Mouse (Mus musculus): ENCODE results near the gene Rps12-ps3. TPM values are rescaled to one million over a fixed set of nuclear protein-coding genes. Genes with fewer than 3 reads are reported as not detected.

Gene Rps12-ps3
- polyA plus RNA-seq, 1 experiment from 2014 or later: 5.0 TPM

DNA sequence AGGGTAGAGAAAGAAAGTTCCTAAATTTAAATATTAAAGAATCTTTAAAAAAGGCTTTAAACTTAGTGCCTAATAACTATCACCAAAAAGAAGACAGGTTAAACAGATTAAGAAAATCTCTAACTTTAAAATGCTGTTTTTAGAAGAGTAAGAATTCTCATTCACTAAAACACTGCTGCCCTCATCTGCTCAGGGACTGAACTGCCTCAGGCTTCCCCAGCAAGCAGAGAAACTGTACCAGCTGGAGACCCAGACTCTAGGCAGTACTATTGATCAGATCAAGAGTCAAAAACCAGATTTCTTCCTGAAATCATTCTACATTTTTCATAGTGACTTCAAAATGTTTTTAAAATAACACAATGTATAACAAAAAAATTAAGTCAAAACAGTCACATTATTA is 5.5 kb upstream of the Rps12-ps3 start:
- H3K9ac ChIP-seq (replicated peaks; ENCODE audit: low read depth, low read length): no peak overlapping the region
- H3K9me3 ChIP-seq (ENCODE audit: control insufficient read depth, low read length): no peaks in the 10 kb centered on the region
- ATAC-seq (ENCODE audit: low read depth): no peak

DNA sequence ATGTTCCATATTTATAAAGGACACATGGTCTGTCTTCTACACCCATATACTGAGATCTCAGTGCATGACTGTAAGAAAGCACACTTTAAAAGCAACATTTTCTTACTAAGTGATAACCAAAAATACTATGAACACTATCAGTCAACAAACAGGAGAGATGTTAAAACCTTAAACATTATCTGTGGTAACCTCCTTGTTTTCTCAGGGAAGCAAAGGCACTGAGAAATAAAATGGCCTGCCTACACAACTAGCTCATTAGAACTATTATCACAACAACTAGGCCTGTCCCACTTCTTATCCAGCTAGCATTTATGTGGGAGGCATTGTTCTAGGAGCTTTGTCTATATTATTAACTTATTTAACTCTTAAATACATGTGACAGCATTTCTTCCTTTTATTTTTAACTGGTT is 8.7 kb downstream of the Rps12-ps3 start:
- H3K36me3 ChIP-seq (ENCODE audit: control insufficient read depth, insufficient read depth, low read length): no peaks in the 10 kb centered on the region
- no peak overlapping the region for H3K9ac ChIP-seq (replicated peaks; ENCODE audit: low read depth, low read length)
- no peak for ATAC-seq (ENCODE audit: low read depth)
- no peak overlapping the region for H3K4me3 ChIP-seq (ENCODE audit: low read depth, low read length)
- no peaks in the 10 kb centered on the region for H3K9me3 ChIP-seq (ENCODE audit: control insufficient read depth, low read length)
- no peaks in the 10 kb centered on the region for H3K27me3 ChIP-seq (ENCODE audit: control insufficient read depth, insufficient read depth, low read length)
- no peak overlapping the region for H3K4me2 ChIP-seq (ENCODE audit: low read depth, low read length)
- H3K4me1 ChIP-seq (ENCODE audit: control insufficient read depth, insufficient read depth, low read length): no peaks in the 10 kb centered on the region
- no peak overlapping the region for H3K27ac ChIP-seq (ENCODE audit: low read depth, low read length)

More for the DNA sequence above, 5.5 kb upstream of the Rps12-ps3 start:
- Histone ChIP-seq H3K4me3 (ENCODE audit: low read depth, low read length) (no peak overlapping the region), H3K4me1 (ENCODE audit: control insufficient read depth, insufficient read depth, low read length) (no peaks in the 10 kb centered on the region), H3K4me2 (ENCODE audit: low read depth, low read length) (no peak overlapping the region), H3K36me3 (ENCODE audit: control insufficient read depth, insufficient read depth, low read length) (no peaks in the 10 kb centered on the region), H3K27me3 (ENCODE audit: control insufficient read depth, insufficient read depth, low read length) (no peaks in the 10 kb centered on the region), H3K27ac (ENCODE audit: low read depth, low read length) (no peak overlapping the region)

DNA sequence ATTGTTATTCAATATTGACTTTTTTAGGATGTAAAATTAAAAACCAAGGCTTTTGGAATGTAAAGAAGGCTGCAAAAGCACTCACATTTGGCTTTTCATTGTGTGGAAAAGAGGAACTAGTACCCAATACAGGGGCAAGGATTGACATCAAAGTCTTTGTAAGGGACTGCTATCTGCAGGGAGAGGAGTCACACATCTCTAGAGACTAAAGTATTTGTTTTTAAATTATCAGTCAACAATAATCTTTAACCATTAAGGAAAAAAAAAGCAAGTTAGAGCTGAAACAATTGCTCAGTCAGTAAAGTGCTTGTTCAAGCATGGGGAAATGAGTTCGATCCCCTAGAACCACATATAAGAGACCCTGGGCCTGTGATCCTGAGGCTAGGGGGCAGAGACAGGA is 14.6 kb downstream of the Rps12-ps3 start:
- 95% methylated on average over 1 of the region's 1 CpGs for WGBS
- Histone ChIP-seq H3K27me3 (ENCODE audit: control insufficient read depth, insufficient read depth, low read length) (no peaks in the 10 kb centered on the region), H3K4me3 (ENCODE audit: low read depth, low read length) (no peak overlapping the region), H3K27ac (ENCODE audit: low read depth, low read length) (no peak overlapping the region), H3K9me3 (ENCODE audit: control insufficient read depth, low read length) (no peaks in the 10 kb centered on the region), H3K9ac (replicated peaks; ENCODE audit: low read depth, low read length) (no peak overlapping the region), H3K4me1 (ENCODE audit: control insufficient read depth, insufficient read depth, low read length) (peaks cover 7% of the 10 kb centered on the region), H3K4me2 (ENCODE audit: low read depth, low read length) (no peak overlapping the region), H3K36me3 (ENCODE audit: control insufficient read depth, insufficient read depth, low read length) (no peaks in the 10 kb centered on the region)
- no peak for ATAC-seq (ENCODE audit: low read depth)

DNA sequence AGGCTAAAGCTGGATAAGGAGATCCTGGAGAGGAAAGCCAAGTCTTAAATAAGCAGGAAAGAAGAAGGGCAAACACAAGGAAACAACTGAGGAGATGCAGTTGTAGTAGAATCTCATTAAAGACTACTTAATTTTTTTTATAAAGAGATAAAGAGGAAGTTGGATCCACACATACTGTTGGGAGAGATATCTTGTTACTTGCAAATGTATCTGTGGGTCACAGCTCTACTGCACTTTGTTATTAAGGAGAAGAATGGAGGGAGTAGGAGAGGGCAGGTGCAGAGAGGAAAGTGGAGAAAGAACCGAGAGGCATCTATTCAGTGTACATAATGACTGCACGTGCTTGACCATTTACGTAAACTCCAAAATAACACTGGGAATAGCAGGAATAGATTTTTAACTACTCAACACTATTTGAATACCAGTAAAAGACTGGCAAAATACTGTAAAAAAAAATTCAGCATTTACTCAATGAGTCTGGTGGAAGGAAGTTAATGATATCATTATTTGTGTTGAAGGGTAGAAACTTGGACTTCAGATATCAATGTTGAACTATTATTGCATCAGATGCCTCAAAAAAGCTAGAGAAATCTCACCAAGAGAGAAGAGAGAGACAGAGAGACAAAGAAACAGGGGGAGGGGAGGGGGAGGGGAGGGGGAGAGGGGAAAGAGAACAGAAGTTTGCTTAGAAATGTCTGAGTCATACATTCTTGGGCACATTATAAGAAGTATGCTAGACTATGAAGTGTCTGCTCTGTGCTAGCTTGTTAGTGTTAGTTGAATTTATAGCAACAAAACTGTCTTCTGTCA is 16.0 kb downstream of the Rps12-ps3 start:
- Histone ChIP-seq H3K27ac (ENCODE audit: low read depth, low read length) (no peak overlapping the region), H3K36me3 (ENCODE audit: control insufficient read depth, insufficient read depth, low read length) (no peaks in the 10 kb centered on the region), H3K27me3 (ENCODE audit: control insufficient read depth, insufficient read depth, low read length) (no peaks in the 10 kb centered on the region), H3K4me2 (ENCODE audit: low read depth, low read length) (no peak overlapping the region), H3K4me3 (ENCODE audit: low read depth, low read length) (no peak overlapping the region), H3K9ac (replicated peaks; ENCODE audit: low read depth, low read length) (no peak overlapping the region), H3K4me1 (ENCODE audit: control insufficient read depth, insufficient read depth, low read length) (peaks cover 14% of the 10 kb centered on the region), H3K9me3 (ENCODE audit: control insufficient read depth, low read length) (no peaks in the 10 kb centered on the region)
- no peak for ATAC-seq (ENCODE audit: low read depth)
- 67% methylated on average over 3 of the region's 3 CpGs for WGBS

DNA sequence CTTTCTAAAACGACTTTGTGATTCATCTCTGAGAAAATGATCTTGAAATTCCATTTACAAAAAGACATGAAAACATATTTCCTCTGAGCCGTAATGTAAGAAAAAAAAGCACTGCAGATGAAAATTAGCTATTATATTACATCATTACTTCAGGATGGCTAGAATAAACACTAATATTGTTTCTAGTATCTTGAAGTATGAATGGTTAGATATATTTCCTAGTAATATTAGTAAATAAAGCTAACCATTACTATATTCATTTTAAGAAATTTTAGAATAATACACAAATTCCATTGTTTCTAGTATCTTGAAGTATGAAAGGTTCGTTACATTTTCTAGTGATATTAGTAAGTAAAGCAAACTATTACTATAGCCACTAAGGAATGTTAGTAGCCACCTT is 17.8 kb downstream of the Rps12-ps3 start:
- ATAC-seq (ENCODE audit: low read depth): no peak

DNA sequence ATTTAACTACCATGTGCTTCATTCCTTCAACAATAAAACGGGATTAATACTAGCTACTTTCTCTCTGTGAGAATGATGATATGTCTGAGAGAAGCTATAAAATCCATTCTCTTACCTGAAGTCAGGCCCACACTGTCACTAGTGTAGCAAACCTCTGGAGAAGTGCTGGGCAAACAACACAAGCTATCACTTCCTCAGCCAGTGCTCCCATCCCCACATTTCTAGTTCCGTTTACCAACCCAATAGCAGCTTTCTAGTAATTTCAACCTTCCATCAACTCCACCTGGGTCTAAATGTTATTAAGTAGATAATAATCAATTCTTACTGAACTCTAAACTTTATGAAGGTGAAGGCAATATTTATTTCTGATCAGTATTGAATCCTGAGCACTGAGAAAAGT is 20.9 kb downstream of the Rps12-ps3 start:
- Histone ChIP-seq H3K36me3 (ENCODE audit: control insufficient read depth, insufficient read depth, low read length) (no peaks in the 10 kb centered on the region), H3K4me2 (ENCODE audit: low read depth, low read length) (peak overlapping the region; percentile 100), H3K4me3 (ENCODE audit: low read depth, low read length) (peak overlapping the region; percentile 87; the same call in 1 of the 2 replicates), H3K4me1 (ENCODE audit: control insufficient read depth, insufficient read depth, low read length) (peaks cover 28% of the 10 kb centered on the region), H3K9ac (replicated peaks; ENCODE audit: low read depth, low read length) (no peak overlapping the region), H3K27ac (ENCODE audit: low read depth, low read length) (no peak overlapping the region), H3K9me3 (ENCODE audit: control insufficient read depth, low read length) (no peaks in the 10 kb centered on the region), H3K27me3 (ENCODE audit: control insufficient read depth, insufficient read depth, low read length) (no peaks in the 10 kb centered on the region)
- 32% methylated on average over 2 of the region's 2 CpGs for WGBS
- ATAC-seq (ENCODE audit: low read depth): no peak

More for the DNA sequence above, 17.8 kb downstream of the Rps12-ps3 start:
- Histone ChIP-seq H3K27ac (ENCODE audit: low read depth, low read length) (no peak overlapping the region), H3K36me3 (ENCODE audit: control insufficient read depth, insufficient read depth, low read length) (no peaks in the 10 kb centered on the region), H3K4me3 (ENCODE audit: low read depth, low read length) (no peak overlapping the region), H3K4me1 (ENCODE audit: control insufficient read depth, insufficient read depth, low read length) (peaks cover 28% of the 10 kb centered on the region), H3K4me2 (ENCODE audit: low read depth, low read length) (no peak overlapping the region), H3K9me3 (ENCODE audit: control insufficient read depth, low read length) (no peaks in the 10 kb centered on the region), H3K9ac (replicated peaks; ENCODE audit: low read depth, low read length) (no peak overlapping the region), H3K27me3 (ENCODE audit: control insufficient read depth, insufficient read depth, low read length) (no peaks in the 10 kb centered on the region)
- 86% methylated on average over 3 of the region's 3 CpGs for WGBS

DNA sequence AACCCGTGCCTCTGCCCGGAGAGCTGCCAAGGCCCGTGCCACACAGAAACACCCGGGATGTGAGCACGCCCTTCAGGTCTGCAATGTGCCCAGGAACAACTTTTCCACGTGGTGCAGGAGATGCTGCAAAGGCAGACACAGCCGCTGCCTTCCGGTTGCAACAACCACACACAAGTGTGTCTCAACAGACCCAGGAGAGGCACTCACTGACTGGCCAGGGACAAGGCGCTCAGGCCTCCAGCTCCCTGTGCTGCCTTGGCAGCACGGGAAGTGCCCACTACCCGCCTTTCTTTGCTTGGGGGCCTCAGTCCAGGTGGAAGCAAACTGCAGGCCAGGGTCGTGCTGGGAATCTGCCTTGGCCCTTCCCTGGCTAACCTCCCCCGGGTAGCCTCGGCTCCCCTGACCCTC is 22.2 kb downstream of the Rps12-ps3 start:
- Histone ChIP-seq H3K27me3 (ENCODE audit: control insufficient read depth, insufficient read depth, low read length) (no peaks in the 10 kb centered on the region), H3K9me3 (ENCODE audit: control insufficient read depth, low read length) (no peaks in the 10 kb centered on the region), H3K9ac (replicated peaks; ENCODE audit: low read depth, low read length) (peak overlapping the region; percentile 82), H3K36me3 (ENCODE audit: control insufficient read depth, insufficient read depth, low read length) (no peaks in the 10 kb centered on the region), H3K4me3 (ENCODE audit: low read depth, low read length) (peak overlapping the region; percentile 87), H3K27ac (ENCODE audit: low read depth, low read length) (no peak overlapping the region), H3K4me1 (ENCODE audit: control insufficient read depth, insufficient read depth, low read length) (peaks cover 28% of the 10 kb centered on the region), H3K4me2 (ENCODE audit: low read depth, low read length) (peak overlapping the region; percentile 100)
- 0% methylated on average over 14 of the region's 14 CpGs for WGBS
- ATAC-seq (ENCODE audit: low read depth): no peak; the same call in 1 of the 2 replicates

DNA sequence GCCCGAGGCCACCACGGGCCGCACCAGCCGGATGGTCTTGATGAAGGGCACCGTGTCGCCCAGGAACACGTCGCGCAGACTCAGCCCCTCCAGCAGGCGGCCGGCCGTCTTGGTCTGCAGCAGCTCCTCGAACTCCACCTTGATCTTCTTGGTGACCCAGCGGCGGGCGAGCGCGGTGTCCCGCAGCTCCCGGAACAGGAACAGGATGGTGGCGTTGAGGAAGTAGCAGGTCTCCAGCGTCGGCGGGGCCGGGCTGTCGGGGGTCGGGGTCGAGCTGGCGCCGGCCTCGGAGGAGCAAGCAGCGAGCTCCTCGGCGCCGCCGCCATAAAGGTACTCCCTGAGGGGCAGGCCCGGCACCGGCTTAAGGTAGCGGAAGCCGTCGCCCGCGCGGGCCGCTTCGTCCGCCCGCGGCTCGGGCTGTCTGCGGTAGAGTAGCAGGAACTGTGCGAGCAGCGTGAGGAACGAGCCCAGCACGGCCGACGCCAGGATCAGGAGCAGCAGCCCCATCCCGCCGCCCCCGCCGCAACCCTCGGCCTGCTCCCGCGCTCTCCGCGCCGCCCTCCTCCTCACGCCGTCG is 23.1 kb downstream of the Rps12-ps3 start:
- peak overlapping the region; percentile 93 for H3K27ac ChIP-seq (ENCODE audit: low read depth, low read length)
- H3K9me3 ChIP-seq (ENCODE audit: control insufficient read depth, low read length): no peaks in the 10 kb centered on the region
- peak overlapping the region; percentile 100 for H3K4me2 ChIP-seq (ENCODE audit: low read depth, low read length)
- H3K27me3 ChIP-seq (ENCODE audit: control insufficient read depth, insufficient read depth, low read length): no peaks in the 10 kb centered on the region
- H3K9ac ChIP-seq (replicated peaks; ENCODE audit: low read depth, low read length): peak overlapping the region; percentile 82
- peaks cover 28% of the 10 kb centered on the region for H3K4me1 ChIP-seq (ENCODE audit: control insufficient read depth, insufficient read depth, low read length)
- 0% methylated on average over 41 of the region's 70 CpGs for WGBS
- ATAC-seq (ENCODE audit: low read depth): peak; percentile 69
- no peaks in the 10 kb centered on the region for H3K36me3 ChIP-seq (ENCODE audit: control insufficient read depth, insufficient read depth, low read length)
- H3K4me3 ChIP-seq (ENCODE audit: low read depth, low read length): peak overlapping the region; percentile 87

DNA sequence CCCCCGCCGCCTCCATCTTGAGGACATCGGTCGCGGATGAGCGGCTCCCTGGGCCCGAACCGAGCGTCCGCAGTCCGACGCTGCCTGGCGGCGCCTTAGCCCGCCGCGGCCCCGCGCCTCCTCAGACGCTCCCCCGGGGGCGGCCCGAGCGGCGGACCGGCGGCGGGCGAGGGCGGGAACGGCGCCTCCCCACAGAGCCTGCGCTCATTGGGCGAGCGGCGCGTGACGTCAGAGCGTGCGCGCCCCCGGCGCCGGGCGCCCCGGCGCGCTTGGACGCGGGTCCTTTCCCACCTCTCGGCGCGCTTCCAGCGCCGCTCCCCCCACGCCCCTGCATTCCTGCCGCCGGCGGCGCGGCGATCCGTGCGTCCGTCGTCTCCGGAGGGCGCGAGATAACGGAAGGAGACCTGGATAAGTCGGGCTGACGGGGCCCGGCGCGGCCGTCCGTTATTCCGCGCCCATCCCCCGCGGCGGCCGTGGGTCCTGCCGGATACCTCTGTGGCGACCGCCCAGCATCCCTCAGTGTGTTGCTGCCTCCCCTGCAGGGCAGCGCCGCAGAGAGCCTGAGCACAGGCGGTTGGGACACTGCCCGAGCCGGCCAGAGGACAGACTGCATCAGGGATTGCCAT is 23.7 kb downstream of the Rps12-ps3 start, which contains the start of gene Pdzd8:
Pdzd8 (minus strand) TSS at position 123 of the 626 bp plus-strand sequence.
- peak; percentile 92 for ATAC-seq (ENCODE audit: low read depth)
- H3K4me3 ChIP-seq (ENCODE audit: low read depth, low read length): peak within 1 kb of the TSS; percentile 87
- H3K36me3 ChIP-seq (ENCODE audit: control insufficient read depth, insufficient read depth, low read length): no peaks in the 10 kb centered on the region
- H3K27me3 ChIP-seq (ENCODE audit: control insufficient read depth, insufficient read depth, low read length): no peaks in the 10 kb centered on the region
- peak within 1 kb of the TSS; percentile 100 for H3K4me2 ChIP-seq (ENCODE audit: low read depth, low read length)
- 1% methylated on average over 77 of the region's 91 CpGs for WGBS
- peak within 1 kb of the TSS; percentile 82 for H3K9ac ChIP-seq (replicated peaks; ENCODE audit: low read depth, low read length)
- H3K9me3 ChIP-seq (ENCODE audit: control insufficient read depth, low read length): no peaks in the 10 kb centered on the region
- peaks cover 28% of the 10 kb centered on the region for H3K4me1 ChIP-seq (ENCODE audit: control insufficient read depth, insufficient read depth, low read length)
- H3K27ac ChIP-seq (ENCODE audit: low read depth, low read length): peak within 1 kb of the TSS; percentile 93

Measured in neural tube, embryonic 14.5 days (tissue).